Mouse (Mus musculus) frontal cortex, postnatal 14 days (tissue): ENCODE results near the gene Aif1.
"Not testable (repeated sequence)": the region's sequence is repeated elsewhere in the genome, so short reads cannot be mapped to it uniquely, and the experiment has no call there.

Experiments used
- DNase-seq, 2 experiments: peaks; one replicate each; pipeline ENCODE4 v3.0.0; 2022; ENCODE audit warnings: low spot score in 2 of 2

Aif1 gene

GRCm38 (mm10) chr17:35147348-35147747 is 28.5 kb downstream of the Aif1 start:
- no peak for DNase-seq

- no peak for DNase-seq
These were observed 29.7 kb downstream of the Aif1 start for GRCm38 (mm10) chr17:35146139-35146538.

GRCm38 (mm10) chr17:35141971-35142370 is 33.9 kb downstream of the Aif1 start:
- no peak for DNase-seq

- no peak for DNase-seq
These were observed 35.3 kb downstream of the Aif1 start for GRCm38 (mm10) chr17:35140490-35140996.

- no peak for DNase-seq
These were observed 36.6 kb downstream of the Aif1 start for GRCm38 (mm10) chr17:35139269-35139668.

GRCm38 (mm10) chr17:35135591-35136320 is 40.1 kb downstream of the Aif1 start:
- DNase-seq, result no peak

GRCm38 (mm10) chr17:35134801-35135590 is 40.9 kb downstream of the Aif1 start, which contains the start of gene Bag6:
Gene Bag6, plus strand, starts transcription at chr17:35135178.
- peak; percentile 90 to 92 for DNase-seq

- no peak for DNase-seq
These were observed 42.4 kb downstream of the Aif1 start for GRCm38 (mm10) chr17:35133517-35133916.

GRCm38 (mm10) chr17:35132174-35132560 is 43.7 kb downstream of the Aif1 start:
- DNase-seq, result no peak

GRCm38 (mm10) chr17:35131500-35132173 is 44.2 kb downstream of the Aif1 start, which contains the start of gene Apom:
Gene Apom, minus strand, starts transcription at chr17:35132050.
- no peak for DNase-seq

- no peak for DNase-seq
These were observed 44.8 kb downstream of the Aif1 start for GRCm38 (mm10) chr17:35131038-35131437.

- DNase-seq, result no peak
These were observed 46.9 kb downstream of the Aif1 start for GRCm38 (mm10) chr17:35128996-35129395.

GRCm38 (mm10) chr17:35127017-35127416 is 48.9 kb downstream of the Aif1 start:
- DNase-seq, result no peak

GRCm38 (mm10) chr17:35126206-35126611 is 49.7 kb downstream of the Aif1 start, which contains the start of gene D17H6S53E:
Gene D17H6S53E, plus strand, starts transcription at chr17:35126373.
- peak; percentile 32 to 66 for DNase-seq

- no peak for DNase-seq
These were observed 50.3 kb downstream of the Aif1 start for GRCm38 (mm10) chr17:35125578-35125977.

- no peak for DNase-seq
These were observed 50.8 kb downstream of the Aif1 start for GRCm38 (mm10) chr17:35125081-35125480.

GRCm38 (mm10) chr17:35124261-35124896 is 51.5 kb downstream of the Aif1 start:
- DNase-seq, result not testable (repeated sequence)

GRCm38 (mm10) chr17:35123287-35123686 is 52.6 kb downstream of the Aif1 start:
- not testable (repeated sequence) for DNase-seq

- peak; percentile 58 to 70 for DNase-seq
These were observed 54.0 kb downstream of the Aif1 start, which contains the start of gene Csnk2b for GRCm38 (mm10) chr17:35121871-35122303. Gene Csnk2b, minus strand, starts transcription at chr17:35122053.

- DNase-seq, result peak; percentile 96 to 98
These were observed 54.6 kb downstream of the Aif1 start, which contains the start of gene Gpank1 for GRCm38 (mm10) chr17:35121143-35121799. Gene Gpank1, plus strand, starts transcription at chr17:35121455.
